Mouse (Mus musculus): Measurements from ENCODE around the gene Ehd1. TPM values are rescaled to one million over a fixed set of nuclear protein-coding genes. Genes with fewer than 3 reads are reported as not detected.
"Not testable (repeated sequence)": the region's sequence is repeated elsewhere in the genome, so short reads cannot be mapped to it uniquely, and the experiment has no call there.

Gene Ehd1
- polyA plus RNA-seq, 1 experiment from 2014 or later: 85.4 TPM

DNA sequence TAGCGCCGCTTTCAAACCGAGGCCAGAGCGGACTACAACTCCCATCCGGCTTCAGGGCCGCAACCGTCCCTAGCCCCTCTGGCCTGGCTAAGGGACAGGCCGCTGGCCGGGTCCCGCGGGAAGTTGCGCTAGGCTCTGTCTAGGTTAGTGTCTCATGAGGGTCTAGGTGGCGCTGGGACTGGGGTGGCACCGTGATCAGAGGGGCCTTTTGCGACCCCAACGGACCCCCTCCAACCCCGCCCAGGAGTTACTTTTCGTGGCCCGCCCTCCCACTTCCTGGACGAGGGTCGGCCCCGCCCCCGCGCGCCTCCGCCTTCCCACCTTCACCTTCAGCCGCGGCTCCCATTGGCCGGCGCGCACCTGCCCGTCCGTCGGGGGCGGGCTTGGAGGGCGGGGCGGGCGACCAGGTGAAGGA is 29.6 kb downstream of the Ehd1 start, which contains the start of gene Cdc42bpg:
Gene Cdc42bpg, plus strand, starts transcription at position 320 of the 415 bp plus-strand sequence.
- Histone ChIP-seq H3K9ac (peak within 1 kb of the TSS; percentile 88), H3K4me3 (peak within 1 kb of the TSS; percentile 80), H3K4me1 (peaks cover 68% of the 10 kb centered on the region), H3K4me2 (peak within 1 kb of the TSS; percentile 99), H3K36me3 (peaks cover 15% of the 10 kb centered on the region; the same call in 1 of the 2 replicates), H3K9me3 (replicated peaks) (no peaks in the 10 kb centered on the region), H3K27ac (peak within 1 kb of the TSS; percentile 85), H3K27me3 (replicated peaks) (no peaks in the 10 kb centered on the region)
- peak; percentile 84 for ATAC-seq
- 1% methylated on average over 38 of the region's 38 CpGs for WGBS (ENCODE audit: insufficient replicate concordance)

DNA sequence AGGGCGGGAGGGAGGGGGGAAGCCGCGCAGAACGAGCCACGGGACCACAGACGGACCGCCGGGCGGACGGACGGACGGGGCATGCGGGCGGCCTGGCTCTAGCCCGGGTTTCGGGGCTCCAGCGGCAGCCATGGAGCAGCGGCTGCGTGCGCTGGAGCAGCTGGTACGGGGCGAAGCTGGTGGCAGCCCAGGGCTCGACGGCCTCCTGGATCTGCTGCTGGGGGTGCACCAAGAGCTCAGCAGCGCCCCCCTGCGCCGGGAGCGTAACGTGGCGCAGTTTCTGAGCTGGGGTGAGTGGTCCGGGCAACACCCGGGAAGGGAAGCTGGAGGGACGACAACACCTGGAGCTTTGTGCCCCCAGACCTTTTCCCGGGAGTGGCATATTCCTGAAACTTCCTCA is 30.1 kb downstream of the Ehd1 start:
- peak; percentile 61 for ATAC-seq
- H3K4me1 ChIP-seq: peaks cover 63% of the 10 kb centered on the region

GRCm38 (mm10) chr19:6307733-6308531 is 31.4 kb downstream of the Ehd1 start:
- Histone ChIP-seq H3K9ac (no peak overlapping the region), H3K27me3 (replicated peaks) (no peaks in the 10 kb centered on the region), H3K27ac (no peak overlapping the region), H3K4me3 (no peak overlapping the region), H3K4me1 (peaks cover 50% of the 10 kb centered on the region), H3K9me3 (replicated peaks) (no peaks in the 10 kb centered on the region), H3K36me3 (peaks cover 17% of the 10 kb centered on the region; the same call in 1 of the 2 replicates), H3K4me2 (peak overlapping the region; percentile 99)
- 70% methylated on average over 9 of the region's 9 CpGs for WGBS (ENCODE audit: insufficient replicate concordance)
- no peak for ATAC-seq

More for the DNA sequence above, 30.1 kb downstream of the Ehd1 start:
- Histone ChIP-seq H3K9ac (peak overlapping the region; percentile 88), H3K9me3 (replicated peaks) (no peaks in the 10 kb centered on the region), H3K27ac (peak overlapping the region; percentile 85), H3K27me3 (replicated peaks) (no peaks in the 10 kb centered on the region), H3K4me3 (peak overlapping the region; percentile 80), H3K36me3 (peaks cover 15% of the 10 kb centered on the region; the same call in 1 of the 2 replicates), H3K4me2 (peak overlapping the region; percentile 99)
- WGBS (ENCODE audit: insufficient replicate concordance): under 1% methylated on average over 34 of the region's 34 CpGs

GRCm38 (mm10) chr19:6310181-6310580 is 33.7 kb downstream of the Ehd1 start:
- H3K36me3 ChIP-seq: peaks cover 38% of the 10 kb centered on the region
- no peak overlapping the region for H3K4me2 ChIP-seq
- no peak for ATAC-seq
- H3K4me3 ChIP-seq: no peak overlapping the region
- no peaks in the 10 kb centered on the region for H3K9me3 ChIP-seq (replicated peaks)
- H3K27ac ChIP-seq: no peak overlapping the region
- H3K27me3 ChIP-seq (replicated peaks): no peaks in the 10 kb centered on the region
- H3K9ac ChIP-seq: no peak overlapping the region
- peaks cover 30% of the 10 kb centered on the region for H3K4me1 ChIP-seq
- WGBS (ENCODE audit: insufficient replicate concordance): 79% methylated on average over 5 of the region's 5 CpGs

DNA sequence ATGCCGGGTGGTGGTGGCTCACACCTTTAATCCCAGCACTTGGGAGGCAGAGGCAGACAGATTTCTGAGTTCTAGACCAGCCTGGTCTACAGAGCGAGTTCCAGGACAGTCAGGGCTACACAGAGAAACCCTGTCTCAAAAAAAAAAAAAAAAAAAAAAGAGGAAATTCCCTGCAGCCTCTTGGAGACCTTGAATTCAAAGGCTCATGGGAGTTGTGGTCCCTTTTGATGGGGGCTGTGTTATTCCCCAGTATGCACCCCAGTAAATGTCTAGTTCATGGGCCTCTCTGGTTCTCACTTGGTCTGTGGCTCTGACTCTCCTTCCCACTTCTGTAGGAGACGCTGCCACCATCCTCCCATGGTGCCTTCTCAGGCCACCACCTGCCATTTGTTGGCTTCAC is 35.3 kb downstream of the Ehd1 start:
- WGBS (ENCODE audit: insufficient replicate concordance): 82% methylated on average over 3 of the region's 3 CpGs
- not testable (repeated sequence) for H3K27me3 ChIP-seq (replicated peaks); H3K9me3 ChIP-seq (replicated peaks); H3K4me2 ChIP-seq; H3K4me3 ChIP-seq; ATAC-seq; H3K9ac ChIP-seq; H3K27ac ChIP-seq
- Histone ChIP-seq H3K4me1 (peaks cover 19% of the 10 kb centered on the region), H3K36me3 (peaks cover 54% of the 10 kb centered on the region)

- Histone ChIP-seq H3K36me3 (peaks cover 74% of the 10 kb centered on the region), H3K4me2 (no peak overlapping the region), H3K27ac (no peak overlapping the region), H3K9ac (no peak overlapping the region), H3K4me1 (no peaks in the 10 kb centered on the region), H3K9me3 (replicated peaks) (no peaks in the 10 kb centered on the region), H3K27me3 (replicated peaks) (no peaks in the 10 kb centered on the region), H3K4me3 (no peak overlapping the region)
- ATAC-seq: no peak
- WGBS (ENCODE audit: insufficient replicate concordance): 84% methylated on average over 8 of the region's 8 CpGs
These were observed 37.3 kb downstream of the Ehd1 start for GRCm38 (mm10) chr19:6313796-6314195.

- Histone ChIP-seq H3K4me2 (no peak overlapping the region), H3K36me3 (peaks cover 79% of the 10 kb centered on the region), H3K4me1 (no peaks in the 10 kb centered on the region), H3K27me3 (replicated peaks) (no peaks in the 10 kb centered on the region), H3K9ac (no peak overlapping the region), H3K27ac (no peak overlapping the region), H3K9me3 (replicated peaks) (no peaks in the 10 kb centered on the region), H3K4me3 (no peak overlapping the region)
- 66% methylated on average over 8 of the region's 8 CpGs for WGBS (ENCODE audit: insufficient replicate concordance)
- ATAC-seq: no peak
These were observed 38.0 kb downstream of the Ehd1 start for GRCm38 (mm10) chr19:6314513-6314912.

DNA sequence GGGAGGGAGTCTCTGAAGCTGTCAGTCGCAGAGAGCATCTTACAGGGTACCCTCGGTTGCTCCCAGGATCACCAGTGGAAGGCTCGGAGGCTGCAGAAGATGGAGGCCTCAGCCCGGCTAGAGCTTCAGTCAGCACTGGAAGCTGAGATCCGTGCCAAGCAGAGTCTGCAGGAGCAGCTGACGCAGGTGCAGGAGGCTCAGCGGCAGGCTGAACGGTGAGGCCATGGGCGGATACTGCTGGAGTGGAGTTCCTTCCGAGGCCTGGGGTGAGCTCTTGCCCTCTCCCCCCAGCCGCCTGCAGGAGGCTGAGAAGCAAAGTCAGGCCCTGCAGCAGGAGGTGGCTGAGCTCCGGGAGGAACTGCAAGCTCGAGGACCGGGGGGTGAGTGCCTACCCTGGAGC is 39.0 kb downstream of the Ehd1 start:
- no peak overlapping the region for H3K4me3 ChIP-seq
- H3K36me3 ChIP-seq: peaks cover 86% of the 10 kb centered on the region
- H3K9me3 ChIP-seq (replicated peaks): no peaks in the 10 kb centered on the region
- no peaks in the 10 kb centered on the region for H3K27me3 ChIP-seq (replicated peaks)
- no peak overlapping the region for H3K9ac ChIP-seq
- H3K27ac ChIP-seq: no peak overlapping the region
- ATAC-seq: no peak
- H3K4me2 ChIP-seq: no peak overlapping the region
- no peaks in the 10 kb centered on the region for H3K4me1 ChIP-seq
- 82% methylated on average over 14 of the region's 14 CpGs for WGBS (ENCODE audit: insufficient replicate concordance)

DNA sequence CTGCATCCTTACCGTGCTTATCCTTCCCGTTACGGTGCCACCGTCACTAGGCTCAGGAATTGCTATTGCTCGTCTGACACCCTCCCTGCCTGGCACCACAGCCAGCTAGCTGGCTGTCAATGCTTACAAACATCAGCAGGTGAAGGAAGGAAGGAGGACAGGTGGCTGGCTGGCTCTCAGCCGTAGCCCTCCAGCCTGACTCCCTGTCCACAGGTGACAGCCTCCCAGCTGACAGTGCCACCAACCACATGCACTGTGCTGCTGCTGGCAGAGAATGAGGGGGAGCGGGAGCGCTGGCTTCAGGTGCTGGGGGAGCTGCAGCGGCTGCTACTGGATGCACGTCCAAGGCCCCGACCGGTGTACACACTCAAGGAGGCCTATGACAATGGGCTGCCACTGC is 41.6 kb downstream of the Ehd1 start:
- no peak overlapping the region for H3K9ac ChIP-seq
- H3K4me1 ChIP-seq: peaks cover 8% of the 10 kb centered on the region
- no peaks in the 10 kb centered on the region for H3K27me3 ChIP-seq (replicated peaks)
- peaks cover 85% of the 10 kb centered on the region for H3K36me3 ChIP-seq
- no peak overlapping the region for H3K27ac ChIP-seq
- no peak for ATAC-seq
- WGBS (ENCODE audit: insufficient replicate concordance): 91% methylated on average over 12 of the region's 12 CpGs
- H3K4me3 ChIP-seq: no peak overlapping the region
- H3K4me2 ChIP-seq: no peak overlapping the region
- H3K9me3 ChIP-seq (replicated peaks): no peaks in the 10 kb centered on the region

- Histone ChIP-seq H3K36me3 (peaks cover 64% of the 10 kb centered on the region), H3K4me2 (no peak overlapping the region), H3K4me1 (peaks cover 8% of the 10 kb centered on the region), H3K9me3 (replicated peaks) (no peaks in the 10 kb centered on the region), H3K27ac (no peak overlapping the region), H3K27me3 (replicated peaks) (no peaks in the 10 kb centered on the region), H3K4me3 (no peak overlapping the region), H3K9ac (no peak overlapping the region)
- 63% methylated on average over 8 of the region's 8 CpGs for WGBS (ENCODE audit: insufficient replicate concordance)
- ATAC-seq: no peak
These were observed 44.8 kb downstream of the Ehd1 start for GRCm38 (mm10) chr19:6321358-6321757.

GRCm38 (mm10) chr19:6321786-6322621 is 45.5 kb downstream of the Ehd1 start:
- Histone ChIP-seq H3K27ac (no peak overlapping the region), H3K9me3 (replicated peaks) (no peaks in the 10 kb centered on the region), H3K9ac (no peak overlapping the region), H3K4me1 (peaks cover 8% of the 10 kb centered on the region), H3K4me3 (no peak overlapping the region), H3K4me2 (no peak overlapping the region), H3K36me3 (peaks cover 57% of the 10 kb centered on the region), H3K27me3 (replicated peaks) (no peaks in the 10 kb centered on the region)
- ATAC-seq: no peak
- WGBS (ENCODE audit: insufficient replicate concordance): 78% methylated on average over 33 of the region's 33 CpGs

DNA sequence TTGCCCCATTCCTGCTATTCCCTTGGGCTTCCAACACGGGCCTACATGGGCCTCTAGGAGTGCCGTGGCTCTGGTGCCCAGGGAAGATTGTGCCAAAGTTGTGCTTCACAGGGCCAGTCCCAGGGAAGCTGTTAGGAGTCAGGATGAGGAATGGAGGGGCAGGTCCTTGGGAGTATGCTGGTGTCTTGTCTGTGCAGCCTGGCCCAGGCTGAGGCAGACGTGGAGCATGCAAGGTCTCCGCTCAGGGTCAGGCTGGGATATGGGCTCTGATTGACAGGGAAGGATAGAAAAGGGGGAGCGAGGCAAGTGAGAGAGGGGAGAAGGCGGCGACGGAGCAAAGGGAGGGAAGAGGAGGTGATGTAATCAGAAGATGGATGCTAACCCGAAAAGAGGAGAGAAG is 48.2 kb downstream of the Ehd1 start:
- Histone ChIP-seq H3K4me3 (no peak overlapping the region), H3K9ac (no peak overlapping the region), H3K4me2 (no peak overlapping the region), H3K27ac (no peak overlapping the region), H3K4me1 (peaks cover 8% of the 10 kb centered on the region), H3K36me3 (peaks cover 33% of the 10 kb centered on the region), H3K27me3 (replicated peaks) (no peaks in the 10 kb centered on the region), H3K9me3 (replicated peaks) (no peaks in the 10 kb centered on the region)
- 81% methylated on average over 9 of the region's 9 CpGs for WGBS (ENCODE audit: insufficient replicate concordance)
- ATAC-seq: no peak
